Mouse (Mus musculus) liver (tissue): Measurements from ENCODE around the gene Chchd4.
"Not testable (repeated sequence)": the region's sequence is repeated elsewhere in the genome, so short reads cannot be mapped to it uniquely, and the experiment has no call there.

Experiments
- DNase-seq: peaks from one replicate; pipeline ENCODE4 v3.0.0-alpha.2; 2020; ENCODE audit warnings: mixed read lengths

Chchd4 gene

GRCm38 (mm10) chr6:91473805-91474440 lies 577 bp upstream of the Chchd4 start:
- DNase-seq, result no peak

DNA sequence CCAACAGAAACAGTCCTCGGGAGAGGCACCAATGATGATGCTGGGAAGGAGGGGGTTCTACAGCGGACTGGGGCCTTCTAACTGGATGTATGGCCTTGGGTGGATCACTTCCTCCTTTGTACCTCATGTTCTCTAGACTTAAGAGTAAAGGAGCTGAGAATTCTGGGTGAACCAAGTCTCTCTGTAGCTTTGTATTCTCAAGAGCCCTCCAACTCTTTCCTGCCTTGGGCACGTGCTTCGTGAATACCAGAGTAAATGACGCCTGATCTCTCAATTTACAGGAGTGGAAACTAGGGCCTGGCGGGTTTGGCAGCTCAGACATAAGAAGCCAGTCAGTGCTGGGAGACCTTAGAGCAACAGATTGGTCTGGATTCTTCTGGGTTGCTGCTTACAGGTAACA lies 1.0 kb downstream of the Chchd4 start:
- peak; percentile 16 for DNase-seq

DNA sequence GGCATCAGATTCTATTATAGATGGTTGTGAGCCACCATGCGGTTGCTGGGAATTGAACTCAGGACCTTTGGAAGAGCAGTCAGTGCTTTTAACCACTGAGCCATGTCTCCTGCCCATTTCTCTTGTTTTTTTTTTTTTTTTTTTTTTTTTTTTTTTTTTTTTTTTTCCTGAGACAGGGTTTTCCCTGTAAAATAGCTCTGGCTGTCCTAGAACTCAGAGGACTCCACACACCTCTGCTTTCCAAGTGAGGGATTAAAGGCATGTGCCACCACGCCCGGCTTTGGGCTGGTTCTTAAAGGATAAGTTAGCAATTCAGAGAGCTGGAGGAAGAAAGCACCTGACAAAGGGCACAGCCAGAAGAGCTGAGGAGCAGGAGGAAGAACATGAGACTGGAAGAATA lies 1.9 kb downstream of the Chchd4 start:
- DNase-seq, result not testable (repeated sequence)

GRCm38 (mm10) chr6:91470712-91471111 lies 2.6 kb downstream of the Chchd4 start:
- DNase-seq, result no peak

DNA sequence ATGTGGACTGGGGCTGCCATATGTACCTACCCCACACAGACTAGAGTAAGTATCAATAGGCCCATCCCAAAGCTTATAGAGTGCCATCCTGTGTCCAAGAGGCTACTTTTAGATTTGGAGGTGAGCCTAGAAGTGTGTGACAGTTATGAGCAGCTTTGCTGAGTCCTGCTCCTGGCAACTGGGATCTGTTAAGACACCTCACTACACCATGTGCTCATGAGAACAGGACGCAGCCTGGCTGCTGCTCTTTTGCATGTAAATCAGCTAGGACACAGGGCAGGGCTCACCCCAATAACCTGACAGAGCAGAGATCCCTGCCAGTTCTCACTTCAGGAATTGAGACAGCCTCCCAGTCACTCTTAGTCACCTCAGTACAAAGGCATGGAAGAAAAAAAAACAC lies 6.2 kb downstream of the Chchd4 start:
- DNase-seq, result no peak

GRCm38 (mm10) chr6:91465756-91466155 lies 7.6 kb downstream of the Chchd4 start:
- no peak for DNase-seq

GRCm38 (mm10) chr6:91459471-91459870 lies 13.9 kb downstream of the Chchd4 start:
- no peak for DNase-seq

GRCm38 (mm10) chr6:91454546-91454945 lies 18.8 kb downstream of the Chchd4 start:
- DNase-seq, result no peak

- no peak for DNase-seq
These were observed 21.3 kb downstream of the Chchd4 start for GRCm38 (mm10) chr6:91452056-91452455.

DNA sequence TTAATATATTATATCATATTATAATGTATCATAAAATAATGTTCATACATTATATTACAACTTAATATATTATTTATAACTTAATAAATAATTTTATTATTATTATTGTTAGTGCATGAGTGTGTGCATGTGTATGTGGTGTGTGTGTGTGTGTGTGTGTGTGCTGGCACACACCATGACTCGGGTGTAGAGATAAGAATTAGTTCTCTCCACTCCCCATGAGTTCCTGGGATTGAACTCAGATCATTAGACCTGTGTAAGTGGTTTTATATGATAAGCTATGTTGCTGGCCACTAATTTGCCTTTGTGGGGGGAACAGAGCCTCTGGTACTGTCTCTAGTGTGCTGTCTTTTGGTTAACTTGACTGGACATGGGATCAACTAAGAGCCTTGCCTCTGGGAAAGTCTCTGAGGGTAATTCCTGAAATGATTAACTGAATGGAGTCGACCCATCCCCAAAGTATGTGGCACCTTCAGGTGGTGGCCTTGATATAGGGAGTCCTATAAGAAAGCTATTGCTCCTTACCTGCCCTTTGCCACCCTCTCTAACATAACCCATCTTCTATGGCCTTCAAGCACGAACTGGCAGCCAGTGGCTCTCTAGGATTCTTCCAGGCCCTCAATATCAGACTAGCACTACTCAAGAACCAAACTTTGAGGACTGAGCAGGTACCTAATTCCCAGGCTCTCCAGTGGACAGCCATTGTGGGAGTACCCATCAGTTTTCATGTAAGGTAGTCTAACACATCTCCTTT lies 23.7 kb downstream of the Chchd4 start:
- DNase-seq, result peak; percentile 19

GRCm38 (mm10) chr6:91445316-91445715 lies 28.0 kb downstream of the Chchd4 start:
- no peak for DNase-seq

- peak; percentile 46 for DNase-seq
These were observed 32.1 kb downstream of the Chchd4 start for GRCm38 (mm10) chr6:91441145-91441662.

DNA sequence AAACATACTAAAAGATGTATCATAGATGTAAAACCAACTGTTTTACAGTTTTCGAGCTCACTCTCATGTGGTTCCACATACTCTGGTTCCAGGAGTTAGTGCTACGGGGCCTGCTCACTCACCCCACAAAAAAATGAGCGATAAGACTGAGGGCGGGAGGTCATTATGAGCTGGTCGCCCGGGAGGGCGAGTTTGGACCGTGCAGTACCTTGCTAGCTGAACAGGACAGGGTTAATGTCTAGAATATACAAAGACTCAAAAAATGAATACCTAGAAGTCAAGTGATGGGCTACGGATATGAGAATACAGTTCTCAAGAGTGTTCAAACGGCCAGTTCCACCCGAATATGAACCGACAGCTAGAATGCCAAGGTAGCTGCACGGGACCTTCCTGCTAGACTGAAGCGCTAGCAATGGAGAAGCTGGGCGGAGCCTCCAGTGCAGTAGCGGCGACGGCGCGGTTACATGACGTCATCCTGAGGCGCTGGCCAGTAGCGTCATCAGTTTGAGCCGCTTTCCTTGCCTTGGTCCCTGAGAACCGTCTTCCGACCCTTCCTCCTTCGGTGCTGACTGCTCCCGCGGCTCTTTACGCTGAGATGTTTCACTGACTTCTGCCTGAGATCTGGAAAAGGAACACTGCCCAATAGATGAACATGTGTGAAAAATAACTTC lies 32.7 kb downstream of the Chchd4 start:
- peak; percentile 94 for DNase-seq

DNA sequence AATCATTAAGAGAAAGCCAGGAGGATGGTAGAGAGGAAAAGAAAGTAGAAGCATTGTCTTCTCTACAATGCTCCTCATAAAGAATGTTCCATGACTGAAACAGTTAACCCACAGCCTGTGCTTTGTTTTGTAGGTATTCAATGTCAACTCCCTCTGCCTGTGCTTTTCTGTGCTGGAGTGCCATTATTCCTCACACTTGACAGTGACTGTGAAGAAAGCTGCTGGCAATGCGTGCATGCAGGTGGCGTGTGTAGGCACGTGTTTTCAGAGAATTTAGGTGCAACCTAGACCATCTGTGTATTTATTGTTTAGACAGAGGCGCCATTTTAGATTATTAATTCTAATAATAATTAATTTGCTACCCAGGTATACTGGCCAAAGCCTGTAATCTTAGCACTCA lies 49.2 kb downstream of the Chchd4 start:
- DNase-seq, result no peak

DNA sequence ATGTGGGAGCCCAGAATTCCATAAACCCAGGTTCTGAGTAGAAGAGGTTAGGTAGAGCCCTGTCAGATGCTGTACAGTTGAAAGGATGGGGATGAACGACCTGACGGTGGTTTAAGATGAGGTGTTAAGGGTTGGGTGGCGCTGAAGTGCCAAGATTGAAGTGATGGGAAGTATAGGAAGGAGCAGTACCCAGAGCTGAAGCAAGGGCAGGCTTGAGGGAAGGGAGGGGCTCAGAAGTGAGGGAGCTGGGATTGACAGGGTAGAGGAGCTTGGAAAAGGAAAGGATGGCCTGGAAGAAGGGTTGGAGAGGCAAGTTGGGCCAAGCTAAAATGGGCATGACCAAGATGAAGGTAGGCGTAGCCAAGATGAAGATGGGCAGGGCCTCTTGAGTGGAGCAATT lies 51.7 kb downstream of the Chchd4 start:
- DNase-seq, result no peak

DNA sequence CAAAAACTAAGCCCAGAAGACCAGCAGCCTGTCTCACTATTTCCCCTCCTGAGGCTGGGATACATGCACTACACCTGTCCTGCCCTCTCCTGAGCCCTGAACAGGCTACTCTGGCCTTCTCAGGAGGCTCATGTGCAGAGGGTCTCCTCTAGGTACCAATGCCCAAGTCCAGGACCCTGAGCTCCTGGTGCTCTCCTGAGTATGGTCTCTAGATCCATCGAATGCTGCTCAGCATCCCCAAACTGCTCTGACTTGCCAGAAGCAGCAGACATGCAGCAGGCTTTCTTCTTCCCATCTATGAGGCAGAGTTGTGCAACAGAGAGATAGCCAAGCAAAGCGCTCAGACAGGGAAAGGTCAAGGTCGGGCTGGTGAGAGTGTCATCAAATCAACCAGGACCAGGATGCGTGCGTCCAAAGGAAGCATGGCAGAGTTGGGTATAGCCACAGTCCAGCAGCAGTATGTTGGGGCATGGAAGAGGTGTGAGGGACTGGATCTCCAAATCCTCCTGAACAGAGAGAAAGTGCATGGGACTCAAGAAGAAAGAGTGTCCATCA lies 56.0 kb downstream of the Chchd4 start:
- DNase-seq, result no peak

DNA sequence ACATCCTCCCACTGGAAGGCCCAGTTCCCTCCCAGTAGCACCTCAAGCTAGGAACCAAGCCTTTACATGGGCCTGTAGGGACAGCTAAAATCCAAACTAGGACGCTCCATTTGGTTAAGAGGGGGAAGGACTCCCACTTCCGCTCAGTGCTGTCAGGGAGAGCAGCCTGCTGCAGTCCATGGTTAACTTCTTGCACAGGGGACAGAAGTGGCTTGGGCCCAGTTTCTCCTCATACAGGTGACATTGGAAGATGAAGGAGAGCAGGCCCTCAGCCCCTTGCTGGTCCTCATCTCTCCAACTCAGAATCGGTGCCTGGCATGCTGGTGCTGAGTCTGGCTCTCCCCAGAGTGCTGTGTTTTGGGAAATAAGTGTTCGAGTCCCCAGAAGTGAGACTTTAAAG lies 57.2 kb downstream of the Chchd4 start:
- no peak for DNase-seq

DNA sequence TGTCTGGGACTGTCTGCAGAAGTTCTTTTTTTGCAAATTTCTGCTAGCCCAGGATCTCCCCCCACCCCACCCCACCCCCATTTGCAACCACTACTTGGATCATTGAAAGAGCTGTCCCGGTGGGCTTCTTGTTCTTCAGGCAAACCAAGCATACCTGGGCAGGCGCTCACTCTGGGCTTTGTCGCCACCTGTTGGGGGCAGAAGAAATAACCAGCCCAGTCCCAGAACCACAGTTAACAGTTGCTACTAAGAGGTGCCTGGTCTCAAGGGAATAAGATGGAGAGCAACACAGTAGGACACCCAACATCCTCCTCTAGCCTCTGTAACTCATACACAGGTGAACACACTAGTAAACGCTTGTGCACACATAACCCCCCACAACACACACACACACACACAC lies 58.5 kb downstream of the Chchd4 start:
- peak; percentile 35 for DNase-seq
